Mouse (Mus musculus) fat pad, adult 2 months (tissue): ENCODE data around the gene Rsad2.
"Not testable (repeated sequence)": the region's sequence is repeated elsewhere in the genome, so short reads cannot be mapped to it uniquely, and the experiment has no call there.

Source experiments
- DNase-seq: peaks from one replicate; pipeline ENCODE4 v3.0.0-alpha.2; 2011; ENCODE audit warnings: low read depth, low spot score; ENCODE audit errors: extremely low read depth

The Rsad2 gene

DNA sequence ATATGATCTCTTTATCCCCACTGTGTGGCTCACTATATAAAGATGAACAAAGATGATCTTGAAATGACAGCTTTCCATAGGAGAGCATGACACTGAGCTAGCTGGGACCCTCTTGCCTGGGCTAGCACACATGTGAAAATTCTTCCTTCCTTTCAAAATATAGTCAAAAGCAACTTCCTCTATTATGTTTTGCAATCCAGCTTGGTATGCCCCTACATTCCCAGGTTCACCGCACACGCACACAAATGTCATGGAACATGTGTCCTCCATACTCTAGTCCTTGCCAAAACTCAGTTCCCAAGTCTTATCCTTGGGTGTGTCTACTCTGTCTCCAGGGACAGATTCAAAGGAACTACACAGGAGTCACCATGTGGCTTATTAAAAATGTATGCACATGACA lies 6.8 kb downstream of the Rsad2 start:
- DNase-seq, result no peak

DNA sequence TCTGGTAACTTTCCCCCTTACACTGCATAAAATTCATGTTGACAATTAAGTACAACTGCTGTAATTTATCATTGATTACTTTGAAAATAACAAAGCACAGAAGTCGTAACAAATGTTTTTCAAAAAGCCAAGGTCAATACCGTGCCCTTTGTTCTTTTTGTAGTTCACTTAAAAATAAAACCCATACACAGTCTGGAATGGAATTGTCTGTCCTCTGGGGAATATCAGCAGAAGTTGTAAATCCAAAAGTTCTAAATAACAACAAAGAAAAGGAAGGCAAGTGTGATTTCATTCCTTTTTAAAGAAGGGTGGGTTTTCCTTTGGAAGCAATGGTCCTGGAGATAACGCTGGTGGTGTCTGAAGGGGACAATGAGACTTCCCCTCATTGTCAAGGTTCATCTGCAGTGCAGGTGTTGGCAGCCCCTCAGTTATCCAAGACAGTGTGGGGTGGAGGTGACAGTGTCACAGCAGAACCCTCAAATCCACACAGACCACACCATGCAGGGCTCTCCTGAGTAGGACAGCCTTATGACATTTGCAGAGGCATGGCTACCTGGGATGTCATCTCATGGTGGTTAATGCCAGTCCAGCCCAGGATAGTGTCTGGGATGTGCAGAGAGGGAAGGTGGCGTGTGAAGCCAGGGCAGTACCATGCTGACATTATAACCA lies 9.7 kb downstream of the Rsad2 start:
- DNase-seq, result no peak

DNA sequence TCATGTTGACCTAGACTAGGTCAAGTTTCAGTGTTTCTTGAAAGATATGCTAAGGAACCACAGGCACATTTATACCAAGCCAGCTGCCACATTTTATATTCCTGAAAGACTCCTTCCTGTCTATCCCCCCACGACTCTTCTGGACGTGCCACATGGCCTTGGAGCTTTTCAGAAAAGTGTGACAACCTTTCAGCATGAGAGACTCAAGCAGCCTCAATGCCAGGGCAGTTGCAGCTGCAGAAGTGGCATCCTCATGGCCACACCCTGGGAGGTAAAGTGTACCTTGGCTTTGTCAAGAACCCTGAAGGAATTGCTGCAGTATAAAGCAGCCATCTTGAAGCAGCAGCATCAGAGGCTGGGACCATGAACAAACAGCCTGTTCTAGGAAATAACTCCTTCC lies 11.7 kb downstream of the Rsad2 start:
- no peak for DNase-seq

DNA sequence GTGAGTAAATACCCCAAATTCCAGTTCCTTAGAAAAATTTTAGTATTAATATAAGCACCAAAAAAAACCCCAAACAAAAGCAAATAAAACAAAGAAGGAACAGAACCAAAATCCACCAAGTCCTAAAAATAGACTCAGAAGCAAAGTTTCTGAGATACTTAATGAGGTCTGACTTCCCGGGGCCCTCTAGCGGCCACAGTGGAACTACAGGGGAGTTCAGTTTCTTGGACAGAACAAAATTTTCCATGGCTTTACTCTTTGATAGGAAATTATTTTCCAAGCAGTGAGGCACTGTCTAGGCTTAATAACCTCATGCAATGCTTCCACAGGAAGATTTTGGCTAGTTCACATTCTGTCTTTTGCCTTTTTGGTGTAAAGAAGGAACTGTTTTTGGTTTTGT lies 12.2 kb downstream of the Rsad2 start:
- no peak for DNase-seq

DNA sequence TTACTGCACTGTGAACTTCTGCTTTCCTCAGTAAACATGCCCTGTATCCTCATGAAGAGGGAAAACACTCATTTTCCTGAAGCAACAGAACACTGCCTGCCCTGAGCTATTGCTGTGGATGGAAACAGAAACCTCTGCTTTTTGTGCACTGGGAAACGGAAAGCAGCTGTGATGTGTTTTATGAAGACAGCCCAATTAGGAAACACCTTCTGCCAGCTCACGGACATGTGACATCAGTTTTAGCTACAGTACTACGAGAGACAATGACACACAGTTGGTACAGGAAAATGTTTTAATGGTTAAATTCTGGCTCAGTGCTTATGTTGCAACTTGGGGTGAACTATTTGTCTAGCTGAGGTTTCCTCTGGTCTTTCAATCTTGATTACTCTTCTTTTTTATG lies 16.9 kb downstream of the Rsad2 start:
- DNase-seq, result no peak

DNA sequence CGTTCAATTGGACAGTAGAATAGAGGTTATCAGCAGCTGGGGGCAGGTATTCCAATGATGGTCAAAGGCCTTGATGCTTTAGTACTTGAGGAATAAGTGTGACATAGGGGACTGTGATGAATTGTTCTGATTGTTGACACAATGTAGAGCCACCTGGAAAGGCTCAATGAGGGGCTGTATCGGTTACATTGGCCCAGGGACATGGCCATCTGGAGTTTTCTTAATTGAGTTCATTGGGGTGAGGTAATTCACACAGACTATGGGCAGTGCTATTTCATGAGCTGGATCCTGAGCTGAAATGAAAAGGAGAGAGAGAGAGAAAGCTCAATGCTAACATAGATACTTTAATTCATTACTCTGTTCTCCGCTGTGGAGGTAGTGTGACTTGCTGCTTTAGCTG lies 18.3 kb downstream of the Rsad2 start:
- no peak for DNase-seq

DNA sequence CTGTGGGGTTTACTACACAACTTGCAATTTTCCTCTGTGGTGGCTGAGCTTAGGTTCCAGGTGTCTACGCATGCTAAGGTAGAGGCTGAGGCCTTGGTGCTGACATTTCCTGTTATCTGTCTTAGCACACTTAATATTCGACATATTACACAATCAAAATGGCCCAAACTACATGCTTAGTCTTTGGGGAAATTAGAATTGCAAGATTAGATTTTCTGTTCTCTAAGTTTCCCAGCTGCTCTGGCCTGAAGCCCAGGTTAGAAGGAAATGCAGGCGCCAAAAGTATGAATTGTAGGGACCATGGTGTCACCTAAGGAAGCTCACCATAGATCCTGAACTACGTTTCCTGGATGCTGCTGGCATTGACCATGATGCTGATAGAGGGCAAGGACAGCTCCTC lies 19.9 kb downstream of the Rsad2 start:
- no peak for DNase-seq

DNA sequence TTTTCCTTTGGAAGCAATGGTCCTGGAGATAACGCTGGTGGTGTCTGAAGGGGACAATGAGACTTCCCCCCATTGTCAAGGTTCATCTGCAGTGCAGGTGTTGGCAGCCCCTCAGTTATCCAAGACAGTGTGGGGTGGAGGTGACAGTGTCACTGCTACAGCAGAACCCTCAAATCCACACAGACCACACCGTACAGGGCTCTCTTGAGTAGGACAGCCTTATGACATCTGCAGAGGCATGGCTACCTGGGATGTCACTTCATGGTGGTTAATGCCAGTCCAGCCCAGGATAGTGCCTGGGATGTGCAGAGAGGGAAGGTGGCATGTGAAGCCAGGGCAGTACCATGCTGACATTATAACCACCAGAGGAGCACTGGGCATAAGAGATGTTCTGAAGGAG lies 27.5 kb downstream of the Rsad2 start:
- not testable (repeated sequence) for DNase-seq

DNA sequence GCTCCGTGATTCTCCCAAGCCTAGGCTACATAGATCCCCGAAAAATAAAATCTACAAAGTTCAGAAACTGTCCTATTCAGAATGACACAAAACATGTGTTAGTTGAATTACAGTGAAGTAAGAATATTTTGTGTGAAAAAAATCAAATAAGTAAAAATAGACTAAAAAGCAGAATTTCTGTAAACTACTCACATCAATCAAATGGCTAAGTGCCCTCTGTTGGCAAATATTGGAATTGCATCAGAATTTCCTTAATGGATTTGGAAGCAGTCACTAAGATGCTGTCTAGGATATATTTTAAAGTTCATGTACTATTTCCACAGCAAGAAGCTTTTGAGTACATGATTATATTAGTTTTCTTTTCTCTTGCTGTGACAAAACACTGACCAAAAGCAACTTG lies 31.4 kb downstream of the Rsad2 start:
- DNase-seq, result no peak

DNA sequence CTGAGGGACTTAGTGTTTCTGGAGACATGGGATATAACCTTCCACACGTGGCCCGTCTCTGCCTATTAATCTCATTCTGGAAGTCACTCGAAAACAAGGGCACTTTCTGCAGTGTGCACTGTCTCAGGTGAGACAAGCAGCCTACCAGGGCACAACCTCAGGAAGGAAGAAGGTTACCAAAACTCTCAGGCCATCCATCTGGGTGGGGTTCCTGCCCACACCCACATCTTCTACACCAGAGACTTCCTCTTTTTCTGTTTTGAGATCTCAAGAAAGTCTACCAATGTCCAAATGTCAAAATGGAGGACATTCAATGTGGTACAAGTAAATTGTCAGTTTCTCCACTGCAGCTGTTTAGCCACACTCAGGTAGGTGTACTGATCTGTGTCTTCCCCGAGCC lies 37.9 kb downstream of the Rsad2 start:
- no peak for DNase-seq

DNA sequence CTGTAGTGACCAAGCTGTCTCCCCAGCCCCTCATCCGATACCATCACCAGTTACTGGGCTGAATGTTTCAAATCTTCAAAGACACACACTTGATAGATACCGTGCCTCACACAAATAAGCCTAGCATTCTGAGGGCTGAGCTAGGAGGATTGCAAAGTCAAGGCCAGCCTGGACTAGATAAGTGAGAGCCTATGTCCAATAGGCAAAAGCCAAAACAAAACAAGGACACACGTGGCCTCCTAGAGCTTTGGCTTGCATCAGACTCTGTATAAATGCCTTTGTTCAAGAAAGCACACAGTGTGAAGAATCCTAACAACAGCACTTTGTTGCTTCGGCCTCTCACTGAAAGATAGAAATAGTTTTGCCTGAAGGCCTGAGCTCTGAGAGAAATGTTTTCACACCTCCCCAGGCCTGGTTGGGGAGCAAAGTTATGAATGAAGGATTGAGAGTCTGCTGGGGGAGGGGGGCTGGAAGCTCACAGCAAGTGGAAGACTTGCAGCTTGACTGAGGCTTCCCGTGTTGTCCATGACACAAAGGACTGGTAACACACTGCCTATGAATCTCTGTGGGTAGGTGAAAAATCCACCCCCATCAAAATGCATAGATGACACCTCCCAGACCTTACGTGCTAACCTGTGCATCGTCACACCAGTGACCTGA lies 39.5 kb downstream of the Rsad2 start:
- no peak for DNase-seq

DNA sequence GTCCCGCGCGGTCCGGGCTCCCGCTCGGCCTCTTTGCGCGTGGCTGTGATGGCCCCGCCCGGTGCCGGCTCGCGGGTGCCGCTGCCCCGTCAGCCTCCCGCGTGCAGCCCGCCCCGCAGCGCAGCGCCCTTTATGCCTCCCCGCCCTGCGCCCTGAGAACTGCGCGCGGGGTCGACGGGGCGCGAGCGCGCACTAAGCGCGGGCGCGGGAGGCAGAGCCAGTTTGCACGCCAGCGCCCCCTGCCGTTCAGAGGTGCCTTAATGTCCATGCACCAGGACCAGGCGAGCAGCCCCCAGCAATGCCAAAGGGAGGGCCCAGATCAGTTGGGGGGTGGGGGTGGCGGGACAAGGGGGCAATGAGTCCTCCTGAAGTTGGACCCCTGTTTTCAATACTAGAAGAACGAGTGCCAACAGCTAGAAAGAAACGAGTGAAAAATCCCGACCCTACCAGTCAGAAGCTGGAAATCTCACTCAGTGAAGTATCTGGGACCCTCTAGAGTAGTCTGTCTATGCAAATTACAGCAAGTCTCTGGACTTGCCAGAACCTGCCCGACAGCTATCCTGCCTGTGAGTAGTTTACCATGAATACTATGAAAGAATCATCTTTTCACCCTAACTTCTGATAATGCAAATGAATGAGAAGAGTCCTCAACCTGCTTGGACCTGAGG lies 41.0 kb downstream of the Rsad2 start, which contains the start of gene Rnf144a:
Gene Rnf144a (minus strand): TSS at position 151 of the 668 bp plus-strand sequence.
- no peak for DNase-seq

DNA sequence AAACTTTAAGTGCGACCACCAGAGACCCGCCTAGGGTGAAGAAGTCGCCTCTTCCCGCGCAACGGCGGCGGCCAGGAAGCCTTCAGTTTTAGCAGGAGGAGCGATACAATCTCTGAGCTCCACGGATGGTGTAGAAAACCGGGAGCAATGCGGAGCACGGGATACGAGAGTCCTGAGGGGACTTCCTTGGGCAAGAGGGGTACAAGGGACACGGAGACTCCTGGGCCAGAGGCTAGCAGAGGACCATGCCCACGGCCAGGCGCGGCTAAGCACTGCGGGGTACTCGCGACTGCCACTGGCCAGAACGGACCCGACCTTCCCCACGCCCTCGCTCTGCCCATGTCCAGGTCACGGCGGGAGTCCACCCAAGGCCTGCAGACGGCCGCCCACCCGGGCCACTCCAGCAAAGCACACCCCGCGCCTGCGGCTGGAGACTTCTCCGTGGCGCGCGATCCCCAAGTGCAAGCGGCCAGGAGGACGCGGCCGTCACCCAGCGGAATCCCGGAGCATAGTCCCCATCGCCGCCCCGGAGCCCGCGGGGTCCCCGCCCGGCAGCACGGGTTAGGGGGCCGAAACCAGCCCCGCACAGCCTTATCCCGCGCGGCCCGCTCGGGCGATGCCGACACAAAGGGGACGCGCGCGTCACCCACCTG lies 41.7 kb downstream of the Rsad2 start:
- no peak for DNase-seq

DNA sequence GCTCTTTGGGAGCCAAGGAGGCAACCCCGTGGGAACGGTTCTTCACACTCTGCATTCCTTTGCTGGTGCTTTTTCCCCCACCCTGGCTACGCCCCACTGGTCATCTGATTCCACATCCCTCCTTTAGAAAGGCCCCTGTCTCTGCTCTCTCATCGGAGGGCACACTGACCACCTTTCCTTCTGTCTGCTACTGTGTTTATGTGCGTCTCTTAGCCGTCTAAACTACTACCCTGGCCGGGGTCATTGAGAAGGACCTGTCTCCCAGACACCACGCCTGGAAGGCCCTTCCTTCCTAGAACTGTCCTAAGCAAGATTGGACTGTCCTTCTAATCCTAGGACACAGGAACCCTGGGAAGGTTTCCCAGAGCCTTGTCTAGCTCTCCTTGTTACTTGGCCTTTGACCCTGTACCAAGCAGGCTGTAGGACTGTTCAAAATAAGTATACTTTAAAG lies 42.3 kb downstream of the Rsad2 start:
- no peak for DNase-seq

DNA sequence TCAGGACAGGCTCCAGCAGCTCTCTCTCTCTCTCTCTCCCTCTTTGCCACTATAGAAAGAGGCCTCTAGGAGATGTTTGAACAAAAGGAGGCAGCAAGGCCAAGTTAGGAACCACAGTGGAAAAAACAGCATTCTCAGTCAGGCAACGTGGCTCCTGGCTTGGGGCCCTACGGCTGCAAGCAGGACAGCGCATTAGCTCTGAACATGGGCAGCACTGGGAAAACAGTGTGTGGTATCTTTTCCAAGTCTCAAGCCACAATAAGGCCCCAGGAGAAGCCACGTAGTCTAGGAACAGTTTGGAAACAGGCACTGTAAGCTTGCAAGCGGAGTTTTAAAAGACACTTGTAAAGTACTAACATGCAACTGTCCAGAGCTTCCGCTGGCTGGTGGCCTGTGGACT lies 43.5 kb downstream of the Rsad2 start:
- no peak for DNase-seq

DNA sequence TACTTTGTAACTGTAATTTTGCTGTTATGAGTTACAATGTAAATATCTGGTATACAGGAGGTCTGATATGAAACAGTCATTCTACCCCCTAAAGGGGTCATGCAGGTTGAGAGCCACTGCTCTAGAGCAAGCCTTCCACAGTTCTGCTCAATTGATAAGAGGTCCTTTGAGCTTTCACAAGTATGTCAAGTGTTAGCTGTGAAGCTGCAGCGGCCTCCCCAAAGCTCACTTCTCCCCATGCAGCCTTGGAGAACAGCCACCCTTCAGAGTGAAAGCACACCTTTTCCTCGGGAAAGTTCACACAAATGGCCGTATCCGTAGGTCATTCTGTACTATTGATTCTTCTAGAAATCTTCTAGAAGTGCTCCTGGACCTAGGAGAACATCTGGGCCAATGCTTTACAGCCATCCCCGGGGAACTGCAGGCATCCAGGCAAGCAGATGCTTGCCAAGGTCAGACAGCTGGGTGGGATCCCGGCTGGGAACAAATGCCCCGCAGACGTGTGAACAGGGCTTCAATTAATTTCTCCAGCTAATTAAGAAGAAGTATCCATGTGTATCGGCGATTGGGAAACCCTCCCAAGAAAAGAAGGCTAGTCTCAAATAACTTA lies 44.3 kb downstream of the Rsad2 start:
- no peak for DNase-seq

DNA sequence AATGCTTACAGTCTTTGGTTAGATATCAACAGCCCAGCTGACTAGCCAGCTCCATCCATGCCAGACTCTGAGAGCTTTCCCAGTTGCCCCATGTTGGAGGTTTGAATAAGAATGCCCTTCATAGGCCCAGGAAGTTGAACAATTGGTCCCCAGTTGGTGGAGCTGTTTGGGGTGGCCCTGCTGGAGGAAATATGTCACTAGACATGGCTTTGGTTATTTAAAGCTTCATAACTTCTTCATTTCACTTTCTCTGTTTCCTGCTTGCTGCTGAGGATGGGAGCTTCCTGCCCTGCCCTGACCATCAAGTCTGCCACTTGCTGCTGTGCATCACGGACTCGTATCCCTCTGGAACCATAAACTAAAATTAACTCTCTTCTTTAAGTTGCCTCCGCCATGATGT lies 45.8 kb downstream of the Rsad2 start:
- no peak for DNase-seq

DNA sequence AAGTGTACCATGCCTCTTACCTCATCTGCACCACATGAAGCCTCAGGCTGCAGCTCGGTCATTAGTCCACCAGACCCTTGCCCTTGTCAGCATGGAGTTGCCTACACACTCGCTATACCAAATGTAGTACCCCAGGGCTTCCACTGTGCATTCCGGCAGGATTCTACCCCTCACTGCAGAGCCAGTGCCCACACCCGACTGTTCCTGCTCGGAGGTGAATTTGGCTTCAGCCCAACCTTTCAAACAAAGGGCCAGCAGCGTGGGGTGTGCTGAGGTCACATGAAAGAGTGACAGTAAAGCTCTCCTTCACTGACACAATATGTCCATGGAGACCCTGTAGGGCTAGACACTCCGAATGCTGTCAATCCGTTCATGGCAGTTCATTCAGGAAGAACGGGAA lies 47.5 kb downstream of the Rsad2 start:
- no peak for DNase-seq

DNA sequence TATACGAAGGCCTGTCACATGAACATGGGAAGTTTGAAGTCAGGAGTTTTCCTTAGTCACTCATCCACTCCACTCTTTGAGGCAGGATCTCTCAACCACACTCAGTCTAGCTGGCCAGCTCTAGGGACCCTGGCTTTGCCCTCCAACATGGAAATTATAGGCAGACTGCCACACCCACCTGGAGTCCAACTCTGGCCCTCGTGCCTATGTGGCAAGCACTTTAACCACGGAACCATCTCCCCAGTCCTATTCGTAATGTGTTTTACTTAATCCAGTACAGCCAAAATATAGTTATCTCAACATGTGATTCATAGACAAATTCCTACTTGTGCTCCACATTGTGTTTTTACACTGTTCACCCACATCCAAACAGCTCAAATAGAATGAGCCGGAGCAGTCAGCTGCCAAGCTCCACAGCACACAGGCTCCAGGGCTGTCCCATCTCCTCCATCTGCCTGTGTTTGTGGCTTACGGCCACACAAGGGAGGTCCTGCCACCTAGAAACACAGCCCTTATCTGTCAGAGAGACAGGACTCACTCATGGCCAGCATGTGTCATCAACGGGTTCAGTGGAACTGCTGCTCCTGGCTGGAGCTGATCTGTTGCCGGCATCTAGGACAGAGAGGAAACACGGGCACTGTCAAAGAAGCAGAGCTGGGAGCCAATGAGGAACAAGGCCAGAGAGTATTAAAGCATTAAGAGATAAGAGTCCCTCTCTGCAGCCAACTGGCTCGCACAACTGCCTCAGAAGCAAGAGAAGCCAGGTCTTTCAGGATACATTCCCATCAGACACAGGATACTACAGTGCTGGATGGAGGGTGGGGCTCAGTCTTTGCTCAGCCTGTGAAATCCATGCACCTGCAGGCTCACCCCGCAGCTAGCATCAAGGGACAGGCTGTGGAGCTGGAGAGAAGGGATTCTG lies 51.2 kb downstream of the Rsad2 start:
- DNase-seq, result peak; percentile 14

DNA sequence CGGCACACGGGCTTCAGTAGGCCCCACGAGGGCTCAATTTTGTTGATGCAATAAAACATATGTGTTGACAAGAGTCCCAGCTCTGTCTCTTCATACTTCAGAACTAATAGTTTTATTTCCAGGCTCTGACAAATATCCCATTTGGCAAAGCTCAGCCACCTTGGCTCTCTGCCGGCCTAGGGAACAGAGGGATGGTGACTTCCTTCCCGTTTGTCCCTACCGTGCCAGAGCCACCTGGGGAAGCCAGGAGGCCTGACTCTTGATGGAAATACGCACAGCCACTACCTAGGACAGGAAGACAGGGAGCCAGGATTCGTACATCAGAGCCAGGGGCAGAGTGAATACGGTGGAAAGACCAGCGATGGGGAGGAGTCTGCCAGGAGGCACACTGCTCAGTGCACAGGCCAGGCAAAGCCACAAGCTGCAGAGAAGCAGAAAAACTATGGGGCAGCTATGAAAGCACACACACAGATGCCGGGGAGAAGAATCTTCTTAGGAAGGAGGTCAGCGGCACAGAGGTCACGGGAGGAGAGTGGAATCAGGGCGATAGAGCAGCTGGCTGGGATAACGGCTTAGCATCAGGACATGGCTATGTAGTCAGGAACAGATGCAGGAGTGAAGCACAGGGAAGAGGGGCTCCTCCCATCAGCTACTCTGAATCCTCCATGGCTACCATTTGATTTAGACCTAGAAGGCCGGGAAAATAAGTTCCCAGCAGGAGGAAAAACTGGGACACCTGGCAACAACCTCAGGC lies 52.7 kb downstream of the Rsad2 start:
- no peak for DNase-seq
